Mouse (Mus musculus): Measurements from ENCODE around the gene Osbpl11.
"Not testable (repeated sequence)": the region's sequence is repeated elsewhere in the genome, so short reads cannot be mapped to it uniquely, and the experiment has no call there.

DNA sequence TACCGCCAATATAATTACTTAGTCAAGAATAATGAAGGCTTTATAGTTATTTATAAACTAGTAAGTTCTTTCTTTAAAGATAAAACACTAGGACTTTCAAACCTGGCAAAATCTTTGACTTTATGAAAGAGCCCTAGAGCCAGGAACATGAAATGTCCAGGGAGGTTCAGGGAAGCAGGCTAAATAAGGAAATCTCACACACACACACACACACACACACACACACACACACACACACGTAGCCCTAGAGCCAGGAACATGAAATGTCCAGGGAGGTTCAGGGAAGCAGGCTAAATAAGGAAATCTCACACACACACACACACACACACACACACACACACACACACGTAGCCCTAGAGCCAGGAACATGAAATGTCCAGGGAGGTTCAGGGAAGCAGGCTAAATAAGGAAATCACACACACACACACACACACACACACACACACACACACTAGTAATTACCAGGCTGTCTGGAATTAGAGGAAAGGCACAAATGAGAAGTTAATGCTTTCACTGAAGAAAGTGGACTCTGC, 32.7 kb downstream of the Osbpl11 start:
- TF ChIP-seq CTCF (IDR thresholded peaks at IDR 0.05; ENCODE audit: low read depth, low read length); POLR2A (IDR thresholded peaks at IDR 0.05; ENCODE audit: extremely low read depth, insufficient read depth, low read length): not testable (repeated sequence)
